Mouse (Mus musculus): ENCODE results near the gene Rab11fip5. TPM values are rescaled to one million over a fixed set of nuclear protein-coding genes. Genes with fewer than 3 reads are reported as not detected.

The Rab11fip5 gene
- 4.2 and 6.4 TPM in 2 replicates for polyA plus RNA-seq (2016; fragmentation: Nextera tagmentation; extraction: Ambion mirVana)

DNA sequence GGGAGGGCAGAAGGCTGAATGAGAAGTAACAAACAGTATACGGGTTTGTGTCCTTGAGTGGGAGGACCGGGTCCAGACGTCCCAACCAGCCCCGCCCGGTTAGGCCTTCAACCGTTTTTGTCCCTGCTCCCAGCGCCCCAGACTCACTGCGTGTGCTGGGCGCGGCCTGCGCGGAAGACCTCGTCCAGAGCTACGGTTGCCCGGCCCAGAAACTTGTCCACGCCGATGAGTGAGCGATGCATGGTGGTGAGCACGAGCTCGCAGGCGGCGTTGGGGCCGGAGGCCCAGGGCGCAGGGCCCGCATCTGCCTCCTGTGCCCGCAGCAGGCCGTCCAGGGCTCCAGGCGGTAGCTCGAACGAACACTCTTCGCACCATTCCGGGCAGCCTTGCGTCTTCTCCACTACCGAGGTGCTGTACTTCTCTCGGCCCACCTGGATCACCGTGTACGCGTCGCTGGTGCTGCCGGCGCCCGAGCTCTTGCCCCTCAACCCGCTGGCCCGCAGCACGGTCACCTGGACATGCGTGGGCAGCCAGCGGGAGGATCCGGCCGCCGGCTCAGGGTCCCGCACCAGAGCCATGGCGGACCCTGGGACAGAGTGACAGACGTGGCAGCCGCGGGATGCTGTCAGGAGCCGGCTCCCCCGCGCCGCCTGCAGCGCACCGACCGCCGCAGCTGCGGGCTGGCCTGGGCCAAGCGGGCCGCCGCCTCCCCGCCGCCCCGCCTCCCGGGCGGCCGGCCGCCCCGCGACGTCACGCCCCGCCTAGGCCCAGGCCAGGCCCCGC, at the start of gene Rab11fip5:
Gene Rab11fip5 (minus strand): TSS at position 684 of the 783 bp plus-strand sequence.
- 2% methylated on average over 80 of the region's 80 CpGs for WGBS
- no peak for DNase-seq (ENCODE audit: low spot score)
- H3K27me3 ChIP-seq (ENCODE audit: low read depth, poor library complexity, severe bottlenecking): peaks cover 71% of the 10 kb centered on the region
- no peaks in the 10 kb centered on the region for H3K36me3 ChIP-seq
- peaks cover 20% of the 10 kb centered on the region for H3K4me1 ChIP-seq
- peak within 1 kb of the TSS; percentile 86 for H3K4me3 ChIP-seq
- H3K9me3 ChIP-seq (replicated peaks): no peaks in the 10 kb centered on the region
- peak within 1 kb of the TSS; percentile 82 for H3K27ac ChIP-seq (replicated peaks)

DNA sequence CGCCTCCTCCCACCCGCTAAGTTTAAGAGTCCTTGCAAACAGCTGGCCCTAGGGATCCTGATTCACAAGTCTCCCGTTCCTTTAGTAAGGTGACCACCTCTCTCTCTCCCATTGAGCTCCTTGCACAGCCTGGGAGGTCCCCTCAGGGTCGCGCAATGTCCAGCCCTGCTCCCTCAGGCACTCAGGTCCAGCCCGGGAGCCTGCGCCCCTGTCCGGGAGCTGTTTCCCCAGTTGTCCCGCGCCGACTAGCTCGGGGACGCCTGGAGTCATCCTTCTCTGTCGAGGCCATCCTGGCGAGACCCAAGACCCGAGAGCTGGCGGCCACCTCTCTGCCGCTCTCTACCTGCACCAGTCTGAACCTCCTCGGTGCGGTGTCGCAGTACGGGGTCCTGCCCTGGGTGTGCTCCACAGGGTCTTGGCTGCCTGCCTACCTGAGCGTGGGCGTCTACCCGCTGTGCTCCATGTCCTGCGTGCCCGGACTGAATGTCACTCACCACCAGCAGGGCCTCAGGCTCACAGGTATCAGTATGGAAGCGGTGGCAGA, 49.5 kb upstream of the Rab11fip5 start, which contains the start of gene Noto:
Gene Noto (plus strand): TSS at position 51 of the 544 bp plus-strand sequence.
- 14% methylated on average over 28 of the region's 28 CpGs for WGBS
- Histone ChIP-seq H3K4me3 (peak within 1 kb of the TSS; percentile 28; the same call in 1 of the 2 replicates), H3K4me1 (peaks cover 8% of the 10 kb centered on the region), H3K36me3 (no peaks in the 10 kb centered on the region), H3K27ac (replicated peaks) (no peak within 1 kb of the TSS), H3K27me3 (ENCODE audit: low read depth, poor library complexity, severe bottlenecking) (peaks cover 60% of the 10 kb centered on the region), H3K9me3 (replicated peaks) (no peaks in the 10 kb centered on the region)
- DNase-seq (ENCODE audit: low spot score): no peak

DNA sequence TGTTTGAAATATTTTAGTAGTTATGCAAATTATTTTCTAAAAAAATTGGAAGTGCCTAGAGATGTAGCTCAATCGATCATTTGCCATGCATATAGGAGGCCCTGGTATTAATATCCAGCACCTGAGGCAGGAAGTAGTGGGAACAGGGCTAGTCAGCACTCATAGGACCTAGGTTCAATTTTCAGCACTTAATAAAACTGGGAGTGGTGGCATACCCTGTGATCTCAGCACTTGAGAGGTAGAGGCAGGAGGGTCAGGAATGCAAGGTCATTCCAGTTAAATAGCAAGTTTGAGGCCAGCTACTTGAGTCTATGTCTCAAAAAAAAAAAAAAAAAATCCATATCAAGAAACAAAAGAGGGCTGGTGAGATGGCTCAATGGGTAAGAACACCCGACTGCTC, 44.7 kb upstream of the Rab11fip5 start:
- Histone ChIP-seq H3K27ac (replicated peaks) (no peak overlapping the region), H3K9me3 (replicated peaks) (no peaks in the 10 kb centered on the region), H3K36me3 (no peaks in the 10 kb centered on the region), H3K4me3 (no peak overlapping the region), H3K4me1 (peaks cover 7% of the 10 kb centered on the region), H3K27me3 (ENCODE audit: low read depth, poor library complexity, severe bottlenecking) (peaks cover 38% of the 10 kb centered on the region)
- 95% methylated on average over 2 of the region's 2 CpGs for WGBS
- no peak for DNase-seq (ENCODE audit: low spot score)

- no peak overlapping the region for H3K27ac ChIP-seq (replicated peaks)
- no peaks in the 10 kb centered on the region for H3K9me3 ChIP-seq (replicated peaks)
- H3K4me1 ChIP-seq: peaks cover under 1% of the 10 kb centered on the region
- no peak for DNase-seq (ENCODE audit: low spot score)
- H3K4me3 ChIP-seq: no peak overlapping the region
- H3K27me3 ChIP-seq (ENCODE audit: low read depth, poor library complexity, severe bottlenecking): peaks cover 6% of the 10 kb centered on the region; the same call in 1 of the 2 replicates
- 59% methylated on average over 3 of the region's 3 CpGs for WGBS
- H3K36me3 ChIP-seq: no peaks in the 10 kb centered on the region
Observed at GRCm38 (mm10) chr6:85415829-85416228, 41.4 kb upstream of the Rab11fip5 start.

DNA sequence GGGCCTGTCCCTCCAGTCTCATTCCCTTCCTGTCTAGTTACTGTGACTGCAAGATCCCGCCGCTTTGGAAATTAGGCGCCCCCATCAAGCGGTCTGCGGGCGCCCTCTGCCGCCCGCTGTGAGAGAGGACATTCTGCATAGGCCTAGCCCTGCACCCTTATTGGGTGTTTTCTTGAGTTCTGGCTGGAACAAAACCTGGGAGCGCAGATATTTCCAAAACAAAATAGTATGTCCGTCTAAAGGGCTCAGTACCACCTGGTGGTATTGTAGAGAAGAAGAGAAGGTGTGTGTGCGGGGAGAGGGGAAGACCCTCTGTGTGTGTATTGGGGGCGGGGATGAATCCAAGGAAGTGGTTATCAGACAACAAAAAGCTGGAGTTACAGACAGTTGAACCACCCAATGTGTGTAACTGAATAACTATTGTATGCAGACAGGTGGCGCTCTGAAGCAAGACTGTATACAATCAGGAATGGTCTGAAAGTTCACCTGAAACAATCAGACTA, 36.4 kb upstream of the Rab11fip5 start:
- Histone ChIP-seq H3K4me3 (no peak overlapping the region), H3K4me1 (peaks cover 35% of the 10 kb centered on the region), H3K9me3 (replicated peaks) (no peaks in the 10 kb centered on the region), H3K36me3 (no peaks in the 10 kb centered on the region), H3K27me3 (ENCODE audit: low read depth, poor library complexity, severe bottlenecking) (peaks cover 55% of the 10 kb centered on the region), H3K27ac (replicated peaks) (peak overlapping the region; percentile 79; the same call in 1 of the 2 replicates)
- 9% methylated on average over 13 of the region's 13 CpGs for WGBS
- peak; percentile 84 for DNase-seq (ENCODE audit: low spot score)

GRCm38 (mm10) chr6:85409003-85409402, 34.6 kb upstream of the Rab11fip5 start:
- Histone ChIP-seq H3K9me3 (replicated peaks) (no peaks in the 10 kb centered on the region), H3K4me1 (peaks cover 35% of the 10 kb centered on the region), H3K36me3 (no peaks in the 10 kb centered on the region), H3K27me3 (ENCODE audit: low read depth, poor library complexity, severe bottlenecking) (peaks cover 64% of the 10 kb centered on the region), H3K27ac (replicated peaks) (peak overlapping the region; percentile 79), H3K4me3 (peak overlapping the region; percentile 54)
- WGBS: under 1% methylated on average over 31 of the region's 31 CpGs
- DNase-seq (ENCODE audit: low spot score): peak; percentile 81

DNA sequence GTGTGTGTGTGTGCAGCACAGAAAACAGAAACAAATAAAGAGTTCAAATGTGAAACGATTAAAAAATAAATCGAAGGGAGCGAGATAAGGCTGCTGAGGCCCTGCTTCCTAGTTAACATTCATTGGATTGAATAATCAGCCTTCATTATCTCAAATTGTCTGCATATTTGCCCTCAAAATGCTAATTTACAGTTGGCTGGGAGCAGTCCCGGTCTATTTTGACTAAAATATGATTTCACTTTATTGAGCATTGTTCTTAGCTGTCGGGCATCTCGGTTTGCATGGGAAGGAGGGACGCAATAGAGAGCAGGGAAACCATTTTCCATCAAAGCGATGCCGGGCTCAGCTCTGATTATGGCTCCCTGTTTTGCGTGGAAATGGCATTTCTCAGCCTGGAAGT, 28.6 kb upstream of the Rab11fip5 start:
- 87% methylated on average over 10 of the region's 10 CpGs for WGBS
- 0 out of 2 replicates have a peak overlapping the region, but pooled peaks have one; percentile 23 for H3K27ac ChIP-seq (replicated peaks)
- no peak overlapping the region for H3K4me3 ChIP-seq
- no peak for DNase-seq (ENCODE audit: low spot score)
- H3K27me3 ChIP-seq (ENCODE audit: low read depth, poor library complexity, severe bottlenecking): peaks cover 37% of the 10 kb centered on the region
- H3K9me3 ChIP-seq (replicated peaks): no peaks in the 10 kb centered on the region
- H3K4me1 ChIP-seq: peaks cover 17% of the 10 kb centered on the region
- no peaks in the 10 kb centered on the region for H3K36me3 ChIP-seq

GRCm38 (mm10) chr6:85402613-85403012, 28.2 kb upstream of the Rab11fip5 start:
- no peaks in the 10 kb centered on the region for H3K9me3 ChIP-seq (replicated peaks)
- 72% methylated on average over 2 of the region's 2 CpGs for WGBS
- DNase-seq (ENCODE audit: low spot score): no peak

DNA sequence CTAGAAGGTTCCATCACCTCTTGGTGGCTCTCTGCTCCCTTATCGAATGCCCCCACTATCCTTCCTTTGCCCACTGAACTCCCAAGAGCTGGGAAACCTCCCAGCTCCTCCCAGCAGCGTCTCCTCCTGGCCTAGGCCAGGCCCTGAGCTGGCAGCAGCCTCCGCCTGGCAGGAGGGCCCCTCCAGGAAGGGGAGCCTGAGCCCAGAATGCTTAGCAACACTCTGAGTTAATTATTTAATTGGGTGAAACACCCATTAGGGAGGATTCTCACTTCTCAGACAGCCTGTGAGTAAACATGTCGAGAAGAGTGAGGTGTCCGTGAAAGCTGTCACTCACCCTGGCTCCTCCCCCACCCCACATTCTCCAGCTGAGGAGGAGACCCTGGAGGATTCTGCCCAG, 25.3 kb upstream of the Rab11fip5 start:
- Histone ChIP-seq H3K27ac (replicated peaks) (0 out of 2 replicates have a peak overlapping the region, but pooled peaks have one; percentile 28), H3K4me1 (peaks cover 11% of the 10 kb centered on the region; the same call in 1 of the 2 replicates), H3K9me3 (replicated peaks) (no peaks in the 10 kb centered on the region), H3K36me3 (no peaks in the 10 kb centered on the region), H3K4me3 (no peak overlapping the region), H3K27me3 (ENCODE audit: low read depth, poor library complexity, severe bottlenecking) (peaks cover 6% of the 10 kb centered on the region; the same call in 1 of the 2 replicates)
- no peak for DNase-seq (ENCODE audit: low spot score)
- 33% methylated on average over 5 of the region's 5 CpGs for WGBS

More at GRCm38 (mm10) chr6:85402613-85403012, 28.2 kb upstream of the Rab11fip5 start:
- Histone ChIP-seq H3K36me3 (no peaks in the 10 kb centered on the region), H3K4me3 (no peak overlapping the region), H3K27ac (replicated peaks) (peak overlapping the region; percentile 23; the same call in 1 of the 2 replicates), H3K4me1 (peaks cover 13% of the 10 kb centered on the region), H3K27me3 (ENCODE audit: low read depth, poor library complexity, severe bottlenecking) (peaks cover 33% of the 10 kb centered on the region)

GRCm38 (mm10) chr6:85397165-85397564, 22.7 kb upstream of the Rab11fip5 start:
- 53% methylated on average over 1 of the region's 1 CpGs for WGBS
- H3K27ac ChIP-seq (replicated peaks): no peak overlapping the region
- H3K4me1 ChIP-seq: 0 out of 2 replicates have a peak, but pooled peaks cover 4% of the 10 kb centered on the region
- H3K4me3 ChIP-seq: no peak overlapping the region
- no peaks in the 10 kb centered on the region for H3K27me3 ChIP-seq (ENCODE audit: low read depth, poor library complexity, severe bottlenecking)
- no peaks in the 10 kb centered on the region for H3K9me3 ChIP-seq (replicated peaks)
- no peaks in the 10 kb centered on the region for H3K36me3 ChIP-seq
- no peak for DNase-seq (ENCODE audit: low spot score)

GRCm38 (mm10) chr6:85395360-85395759, 20.9 kb upstream of the Rab11fip5 start:
- Histone ChIP-seq H3K4me1 (0 out of 2 replicates have a peak, but pooled peaks cover 4% of the 10 kb centered on the region), H3K36me3 (no peaks in the 10 kb centered on the region), H3K27ac (replicated peaks) (no peak overlapping the region), H3K4me3 (no peak overlapping the region), H3K27me3 (ENCODE audit: low read depth, poor library complexity, severe bottlenecking) (no peaks in the 10 kb centered on the region), H3K9me3 (replicated peaks) (no peaks in the 10 kb centered on the region)
- 84% methylated on average over 2 of the region's 2 CpGs for WGBS
- no peak for DNase-seq (ENCODE audit: low spot score)

DNA sequence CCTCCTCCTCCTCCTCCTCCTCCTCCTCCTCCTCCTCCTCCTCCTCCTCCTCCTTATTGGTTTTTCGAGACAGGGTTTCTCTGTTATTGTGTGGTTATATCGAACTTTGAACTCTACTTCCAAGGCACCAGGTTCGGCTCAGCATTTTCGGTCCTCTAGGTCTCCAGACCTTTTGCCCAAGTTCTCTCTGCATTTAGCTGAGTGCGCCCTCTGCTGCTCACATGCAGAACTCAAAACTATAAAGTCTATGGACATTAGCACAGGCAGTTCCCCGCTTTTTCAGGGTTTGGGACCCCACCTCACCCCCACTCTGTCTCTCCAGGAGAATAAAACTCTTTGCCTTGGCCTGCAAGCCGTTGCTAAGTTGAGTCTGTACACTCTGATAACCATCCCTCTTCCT, 17.4 kb upstream of the Rab11fip5 start:
- peak; percentile 61 for DNase-seq (ENCODE audit: low spot score)
- H3K4me1 ChIP-seq: no peaks in the 10 kb centered on the region
- peaks cover 4% of the 10 kb centered on the region for H3K27me3 ChIP-seq (ENCODE audit: low read depth, poor library complexity, severe bottlenecking)
- H3K9me3 ChIP-seq (replicated peaks): no peaks in the 10 kb centered on the region
- no peaks in the 10 kb centered on the region for H3K36me3 ChIP-seq
- no peak overlapping the region for H3K4me3 ChIP-seq
- H3K27ac ChIP-seq (replicated peaks): no peak overlapping the region
- 31% methylated on average over 6 of the region's 7 CpGs for WGBS
